Mouse (Mus musculus): ENCODE measurements around the gene Adprm.

Gene Adprm

GRCm38 (mm10) chr11:67022354-67023115, 29.9 kb downstream of the Adprm start:
- DNase-seq: peak; percentile 24

- DNase-seq: peak; percentile 65
Observed at GRCm38 (mm10) chr11:67020948-67021347, 31.4 kb downstream of the Adprm start.

- no peak for DNase-seq
Observed at GRCm38 (mm10) chr11:67019711-67020475, 32.5 kb downstream of the Adprm start.

DNA sequence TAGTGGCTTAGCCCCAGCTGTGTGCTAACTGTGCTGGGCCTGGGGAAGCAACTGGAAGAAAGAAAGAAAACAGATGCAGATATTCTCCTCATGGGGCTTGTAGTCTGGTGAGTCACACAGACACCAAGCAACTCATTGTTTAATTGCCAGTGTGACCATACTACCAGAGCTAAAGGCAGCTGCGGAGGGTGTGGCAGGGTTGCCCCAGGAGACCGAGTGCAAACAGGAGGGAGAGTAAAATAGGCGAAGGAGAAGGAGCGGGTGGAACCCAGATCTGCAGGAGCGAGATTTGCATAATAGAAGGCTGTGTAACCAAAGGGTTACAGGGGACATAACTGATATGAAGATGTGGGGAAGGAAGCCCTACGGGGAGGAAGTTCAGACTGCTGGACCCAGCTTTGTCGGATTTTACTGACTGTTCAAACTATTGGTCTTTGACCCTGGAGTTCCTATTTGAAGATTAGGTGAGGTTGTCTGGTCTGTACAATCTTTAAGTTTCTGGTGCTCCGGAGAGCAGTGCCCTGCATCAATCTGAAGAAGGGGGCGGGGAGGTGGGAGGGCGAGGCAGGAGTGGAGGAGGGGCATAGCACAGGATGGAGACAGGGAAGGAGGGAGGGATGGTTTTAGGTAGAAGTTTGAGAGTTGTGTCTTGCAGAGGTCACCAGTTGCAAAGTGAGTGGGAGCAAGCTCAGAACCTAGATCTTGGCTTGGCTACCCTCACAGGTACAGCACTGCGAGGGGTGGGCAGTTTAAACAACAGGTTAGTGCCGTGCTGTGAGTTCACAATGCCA, 34.4 kb downstream of the Adprm start:
- no peak for DNase-seq

GRCm38 (mm10) chr11:67011635-67012034, 40.8 kb downstream of the Adprm start:
- DNase-seq: no peak

DNA sequence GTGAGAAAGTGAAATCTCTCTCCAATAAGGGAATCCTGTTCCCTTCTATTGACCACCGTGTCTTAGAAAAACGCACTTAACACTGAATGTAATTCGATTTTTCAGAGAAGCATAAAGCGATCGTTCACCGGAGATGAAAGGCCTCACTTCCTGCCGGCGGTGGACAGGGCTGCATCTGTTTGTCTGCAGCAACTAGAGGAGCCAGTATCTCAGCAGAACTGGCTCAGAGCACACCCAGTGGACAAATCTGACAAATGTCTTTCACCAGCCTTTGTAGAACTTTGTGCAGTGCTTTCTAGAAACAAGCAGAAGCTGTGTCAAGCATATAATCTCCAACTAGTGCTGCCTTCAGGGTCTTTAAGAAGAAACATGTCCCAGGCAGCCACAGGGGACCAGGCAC, 42.0 kb downstream of the Adprm start:
- no peak for DNase-seq

DNA sequence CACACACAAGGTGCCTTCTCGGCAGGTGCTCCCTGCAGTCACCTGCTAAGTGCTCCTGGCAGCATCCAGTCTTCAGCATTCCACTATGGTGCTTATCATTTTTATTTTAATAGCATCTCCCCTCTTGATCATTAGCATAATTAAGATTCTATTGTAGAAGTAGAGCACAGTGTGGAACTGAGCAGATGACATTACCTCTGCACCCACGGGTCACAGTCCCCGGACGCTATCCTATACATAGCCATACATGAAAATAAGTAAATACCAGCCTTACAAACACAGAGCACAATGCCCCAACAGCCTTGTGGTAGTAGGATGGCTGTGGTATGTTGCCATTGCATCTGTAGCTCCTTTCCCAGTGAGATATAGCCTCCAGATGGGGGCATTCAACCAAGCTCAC, 43.9 kb downstream of the Adprm start:
- DNase-seq: no peak

DNA sequence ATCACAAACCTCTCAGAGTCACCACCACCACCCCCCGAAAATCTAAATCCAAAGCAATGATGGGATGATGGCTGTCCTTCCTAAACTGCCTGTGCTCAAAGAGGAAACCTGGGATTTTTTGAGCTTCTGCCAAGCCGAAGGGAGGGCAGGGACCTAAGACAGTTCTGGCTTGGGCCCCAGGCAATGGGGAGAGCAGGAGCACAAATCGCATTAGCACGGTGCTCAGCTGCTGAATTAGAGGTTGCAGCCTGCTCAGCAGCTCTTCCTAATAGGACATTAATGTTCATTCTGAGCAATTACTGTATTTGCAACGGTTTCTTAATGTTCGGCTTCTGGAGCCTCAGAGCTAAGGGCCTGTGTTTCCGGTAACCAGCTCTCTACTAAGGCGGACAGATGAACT, 44.4 kb downstream of the Adprm start:
- DNase-seq: no peak

- DNase-seq: no peak
Observed at GRCm38 (mm10) chr11:67002911-67003310, 49.5 kb downstream of the Adprm start.

DNA sequence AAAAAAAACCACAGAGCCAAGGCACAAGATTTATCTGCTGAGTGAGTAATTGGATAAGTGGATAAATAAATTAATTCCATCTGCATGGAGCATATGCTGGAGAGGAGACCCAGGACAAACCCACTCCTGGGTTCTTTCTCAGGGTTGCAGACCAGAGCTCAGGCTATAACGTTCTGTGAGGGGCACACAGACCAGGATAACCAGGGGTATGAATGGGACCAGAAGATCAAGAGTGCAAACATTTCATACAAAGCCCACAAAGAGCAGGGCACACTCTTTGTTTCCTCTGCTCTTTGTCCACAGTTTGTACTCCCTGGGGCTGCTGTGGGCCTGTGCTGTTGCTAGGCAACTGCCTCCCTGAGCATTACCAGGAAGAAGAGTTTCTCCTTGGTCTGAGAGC, 50.7 kb downstream of the Adprm start:
- DNase-seq: no peak

DNA sequence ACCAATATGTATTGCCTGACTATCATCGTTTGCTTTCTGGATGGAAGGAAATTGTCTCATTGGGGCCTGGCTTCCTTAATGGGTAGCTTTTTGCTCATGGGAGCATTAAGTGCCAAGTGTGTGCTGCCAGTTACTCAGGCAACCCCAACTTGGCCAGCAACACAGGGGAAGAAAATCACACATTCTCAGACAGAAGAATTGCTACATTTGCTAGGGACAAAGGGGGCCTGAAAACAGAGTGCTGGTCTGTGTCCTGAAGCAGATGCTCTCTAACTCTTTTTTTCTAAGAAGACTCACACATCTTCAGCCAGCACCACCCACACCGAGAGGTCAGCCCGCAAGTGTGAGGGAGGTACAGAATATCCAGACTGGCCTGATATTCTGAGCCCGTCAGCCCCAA, 51.7 kb downstream of the Adprm start:
- no peak for DNase-seq

DNA sequence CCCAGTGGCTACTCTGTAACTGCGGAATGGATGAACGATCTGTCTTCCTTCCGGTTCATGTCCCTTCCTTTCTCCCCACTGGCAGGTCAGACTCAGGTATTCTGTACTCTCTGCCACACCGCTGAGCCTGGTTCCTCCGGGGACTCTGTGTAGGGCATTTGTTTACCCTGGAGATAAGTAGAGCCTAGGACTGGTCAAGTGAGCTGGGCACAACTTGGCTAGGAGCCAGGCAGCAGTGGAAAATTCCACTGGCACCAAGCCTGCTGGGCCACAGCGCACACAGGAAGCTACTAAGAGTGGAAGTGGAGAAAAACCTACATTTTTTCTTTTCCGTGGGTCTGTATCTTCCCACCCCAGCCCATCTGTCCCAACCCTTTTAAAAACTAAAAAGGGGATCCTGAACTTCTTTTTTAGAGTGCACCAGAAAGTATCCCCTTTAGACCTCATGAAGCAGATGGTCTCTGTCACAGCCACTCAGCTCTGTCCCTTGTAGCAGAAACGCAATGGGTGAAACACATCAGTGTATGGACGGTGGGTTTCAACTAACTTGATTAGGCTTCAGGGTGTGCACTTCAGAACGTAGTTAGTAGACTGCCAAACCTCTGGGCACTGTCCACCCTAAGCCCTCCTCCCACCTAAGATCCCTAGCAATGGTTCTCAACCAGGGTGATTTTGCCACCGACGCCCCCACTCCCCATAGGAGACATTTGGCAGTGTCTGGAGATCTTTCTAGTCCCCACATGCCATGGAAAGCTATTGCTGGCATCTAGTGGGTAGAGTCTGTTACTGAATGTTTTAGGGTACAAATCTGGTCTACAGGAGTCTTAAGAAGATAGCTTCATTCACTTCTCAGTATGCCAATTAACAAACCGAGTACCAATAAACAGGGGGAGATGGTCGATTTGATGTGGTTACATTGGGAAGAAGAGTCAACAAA, 53.7 kb downstream of the Adprm start:
- DNase-seq: no peak

- DNase-seq: no peak
Observed at GRCm38 (mm10) chr11:66996446-66996845, 55.9 kb downstream of the Adprm start.

DNA sequence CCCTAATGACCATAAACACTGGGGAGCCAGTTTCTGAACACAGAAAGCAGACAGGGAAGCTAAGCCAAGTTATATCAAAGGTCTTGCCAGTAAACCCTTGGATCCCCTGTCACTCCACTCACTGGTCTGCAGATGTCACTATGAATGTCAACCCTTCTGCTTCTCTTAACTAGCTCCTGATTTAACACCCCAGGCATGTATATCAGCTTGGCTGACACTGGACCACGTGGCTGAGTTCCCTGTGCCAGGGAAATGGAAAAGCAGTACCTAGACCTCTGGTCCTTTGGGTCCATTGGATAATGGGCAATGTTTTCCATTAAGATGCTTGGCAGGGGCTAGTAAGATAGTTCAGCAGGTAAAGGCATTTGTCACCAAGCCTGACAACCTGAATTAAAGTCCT, 58.7 kb downstream of the Adprm start:
- DNase-seq: no peak

DNA sequence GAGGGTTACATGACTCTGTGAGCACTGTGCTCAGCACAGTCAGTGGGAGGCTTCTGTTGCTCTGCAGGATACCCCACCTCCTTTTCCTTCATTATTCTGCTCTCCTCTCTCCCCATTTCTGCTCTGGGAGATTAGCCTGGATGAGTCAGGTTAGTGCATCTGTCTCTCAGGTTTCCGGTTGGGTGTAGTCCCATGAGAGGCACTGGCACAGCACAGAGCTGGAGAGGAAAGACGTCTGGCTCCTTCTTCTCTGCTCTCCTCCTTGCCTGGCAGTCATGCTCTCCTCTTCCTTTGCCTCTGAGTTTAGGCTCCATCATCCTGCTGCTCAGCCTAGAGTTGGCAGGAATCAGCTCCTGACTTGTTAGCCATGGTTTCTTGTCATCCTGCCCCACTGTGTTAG, 60.2 kb downstream of the Adprm start:
- no peak for DNase-seq

Measured in thymus, postnatal 14 days (tissue).